Mouse (Mus musculus) neural tube, embryonic 13.5 days (tissue): ENCODE data around the gene Clip1. TPM values are rescaled to one million over a fixed set of nuclear protein-coding genes. Genes with fewer than 3 reads are reported as not detected.

ENCODE experiments used
- ATAC-seq: fragments of 200-750 bp; cut with Nextera tagmentation; 2 replicates; pipeline ENCODE4 v1.8.0; 2017; ENCODE audit warnings: low read depth, mild to moderate bottlenecking, moderate TSS enrichment, moderate library complexity
- H3K27ac ChIP-seq: fragments of 300-500 bp; sonication (generic); replicated peaks from 2 replicates; pipeline ENCODE4 v1.5.1; 2015; ENCODE audit warnings: moderate library complexity, mild to moderate bottlenecking, inconsistent platforms
- H3K27me3 ChIP-seq: fragments of 300-500 bp; sonication (generic); 2 replicates; pipeline ENCODE4 v1.6.1; 2015; ENCODE audit warnings: mild to moderate bottlenecking, inconsistent platforms
- H3K36me3 ChIP-seq: fragments of 300-500 bp; sonication (generic); 2 replicates; pipeline ENCODE4 v1.6.1; 2015; ENCODE audit warnings: mild to moderate bottlenecking, inconsistent platforms
- H3K4me1 ChIP-seq: fragments of 300-500 bp; sonication (generic); replicated peaks from 2 replicates; pipeline ENCODE4 v1.6.1; 2015; ENCODE audit warnings: inconsistent platforms
- H3K4me2 ChIP-seq: fragments of 300-500 bp; sonication (generic); 2 replicates; pipeline ENCODE4 v1.6.1; 2015; ENCODE audit warnings: inconsistent platforms, mild to moderate bottlenecking, moderate library complexity
- H3K4me3 ChIP-seq: fragments of 300-500 bp; sonication (generic); 2 replicates; pipeline ENCODE4 v1.5.1; 2015; ENCODE audit warnings: mild to moderate bottlenecking, inconsistent platforms
- H3K9ac ChIP-seq: fragments of 300-500 bp; sonication (generic); 2 replicates; pipeline ENCODE4 v1.6.1; 2015; ENCODE audit warnings: moderate library complexity, mild to moderate bottlenecking, inconsistent platforms
- H3K9me3 ChIP-seq: fragments of 300-500 bp; sonication (generic); 2 replicates; pipeline ENCODE4 v1.6.1; 2016; ENCODE audit warnings: inconsistent platforms
- WGBS: fragments of 180-500 bp; shearing (Covaris S2); methylation state at CpG from one replicate; pipeline ENCODE4 v1.1.7; 2015; 5-methylcytosine and 5-hydroxymethylcytosine counted together
- polyA plus RNA-seq: library from polyadenylated mRNA; unstranded; fragments of >200 nt; fragmentation: Nextera tagmentation; extraction: Ambion mirVana; gene quantifications from 2 replicates; pipeline ENCODE4 v1.2.1, GENCODE M21; 2015

Clip1 gene
- polyA plus RNA-seq, 1 experiment from 2014 or later, result 67.0 TPM

- ATAC-seq, result no peak
- Histone ChIP-seq H3K9ac (no peak overlapping the region), H3K27me3 (no peaks in the 10 kb centered on the region), H3K4me2 (no peak overlapping the region), H3K36me3 (peaks cover 24% of the 10 kb centered on the region), H3K27ac (no peak overlapping the region), H3K4me1 (no peaks in the 10 kb centered on the region), H3K4me3 (no peak overlapping the region), H3K9me3 (no peaks in the 10 kb centered on the region)
- WGBS, result 74% methylated on average over 6 of the region's 6 CpGs
Observed at GRCm38 (mm10) chr5:123694468-123694867, 10.1 kb upstream of the Clip1 start.

DNA sequence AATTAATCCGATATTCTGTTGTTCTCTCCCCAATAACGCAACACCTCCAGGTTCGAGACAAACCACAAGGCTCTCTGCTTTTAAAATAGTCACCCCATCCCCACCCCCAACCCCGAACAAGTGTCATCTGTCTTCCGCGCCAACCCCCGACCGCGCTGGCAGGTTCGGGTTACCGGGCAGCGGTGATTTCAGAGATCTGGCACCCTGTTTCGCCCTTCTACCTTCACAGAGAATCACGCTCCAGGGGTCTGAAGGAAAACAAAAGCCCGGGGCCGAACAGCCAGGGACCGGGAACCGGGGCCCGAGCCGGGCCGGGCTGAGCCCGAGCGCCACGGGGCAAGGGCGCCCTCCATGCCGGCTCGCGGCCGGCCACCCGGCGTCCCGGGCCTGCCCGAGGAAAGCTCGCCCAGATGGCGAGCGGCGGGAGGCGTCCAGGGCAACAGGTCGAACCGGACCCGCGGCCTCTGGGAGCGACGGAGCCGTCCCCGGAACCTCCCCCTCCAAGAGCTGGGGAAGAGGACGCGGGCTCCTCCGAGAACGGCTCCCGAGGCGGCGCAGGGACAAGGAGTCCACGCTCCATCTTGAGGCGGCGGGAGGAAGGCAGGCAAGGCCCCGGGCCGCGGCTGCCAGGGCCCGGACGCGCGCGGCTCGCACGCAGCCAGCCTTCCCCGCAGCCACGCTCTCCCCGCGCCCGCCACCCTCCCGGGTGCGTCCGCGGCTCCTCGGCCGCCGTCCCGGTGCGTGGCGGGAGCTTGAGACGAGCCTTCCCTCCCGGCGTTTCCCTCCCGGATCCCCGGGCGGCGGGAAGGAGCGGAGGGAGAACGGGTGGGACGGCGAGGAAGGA lies 819 bp downstream of the Clip1 start:
- Histone ChIP-seq H3K27ac (peak overlapping the region; percentile 99), H3K9me3 (no peaks in the 10 kb centered on the region), H3K4me1 (peaks cover 44% of the 10 kb centered on the region), H3K27me3 (no peaks in the 10 kb centered on the region), H3K9ac (peak overlapping the region; percentile 98), H3K36me3 (no peaks in the 10 kb centered on the region), H3K4me3 (peak overlapping the region; percentile 72), H3K4me2 (peak overlapping the region; percentile 64)
- 1% methylated on average over 68 of the region's 92 CpGs for WGBS
- peak; percentile 68 for ATAC-seq

DNA sequence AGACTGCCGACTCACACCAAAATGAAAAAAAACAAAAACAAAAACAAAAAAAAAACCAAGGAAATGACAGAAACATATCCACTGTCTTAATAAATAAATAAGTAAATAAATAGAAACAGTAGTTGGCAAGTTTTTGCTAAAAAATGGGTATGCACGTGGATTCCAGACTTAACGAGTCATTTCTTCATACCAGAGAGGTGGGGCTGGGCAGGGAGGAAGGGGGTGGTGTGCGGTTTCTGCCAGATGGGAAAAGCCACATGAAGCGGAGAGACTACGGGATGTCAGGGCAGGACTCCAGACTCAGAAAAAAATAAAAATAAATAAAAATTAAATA lies 1.4 kb downstream of the Clip1 start:
- no peaks in the 10 kb centered on the region for H3K9me3 ChIP-seq
- WGBS, result 2% methylated on average over 6 of the region's 6 CpGs
- peak overlapping the region; percentile 72 for H3K4me3 ChIP-seq
- peak overlapping the region; percentile 99 for H3K27ac ChIP-seq
- no peaks in the 10 kb centered on the region for H3K27me3 ChIP-seq
- H3K36me3 ChIP-seq, result no peaks in the 10 kb centered on the region
- peak overlapping the region; percentile 98 for H3K9ac ChIP-seq
- peaks cover 44% of the 10 kb centered on the region for H3K4me1 ChIP-seq
- peak overlapping the region; percentile 64 for H3K4me2 ChIP-seq
- peak; percentile 48; the same call in 1 of the 2 replicates for ATAC-seq

DNA sequence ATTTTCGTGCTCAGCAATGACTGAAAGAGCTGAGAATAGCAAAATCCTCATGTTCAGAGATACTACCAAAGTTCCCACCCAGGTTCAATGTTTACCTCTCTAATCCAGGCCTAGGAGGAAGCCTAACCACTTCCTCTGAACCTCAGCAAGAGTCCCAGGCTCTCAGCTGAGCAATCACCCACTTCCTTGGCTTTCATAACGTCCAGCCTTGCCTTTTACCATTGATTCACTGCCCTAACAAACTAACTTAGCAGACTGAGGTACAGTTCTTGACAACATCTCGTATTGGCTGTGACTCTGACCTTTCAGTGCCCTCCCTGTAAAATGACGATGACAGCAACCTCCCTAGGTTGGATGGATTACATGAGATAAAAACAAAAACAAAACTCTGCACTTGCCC lies 2.0 kb downstream of the Clip1 start:
- WGBS, result 33% methylated on average over 4 of the region's 4 CpGs
- Histone ChIP-seq H3K4me1 (peaks cover 44% of the 10 kb centered on the region), H3K36me3 (0 out of 2 replicates have a peak, but pooled peaks cover 1% of the 10 kb centered on the region), H3K9me3 (no peaks in the 10 kb centered on the region), H3K4me2 (peak overlapping the region; percentile 64), H3K27ac (0 out of 2 replicates have a peak overlapping the region, but pooled peaks have one; percentile 99), H3K27me3 (no peaks in the 10 kb centered on the region), H3K9ac (peak overlapping the region; percentile 98), H3K4me3 (peak overlapping the region; percentile 72)
- ATAC-seq, result no peak

GRCm38 (mm10) chr5:123679546-123680263 lies 4.7 kb downstream of the Clip1 start:
- H3K4me1 ChIP-seq, result peaks cover 40% of the 10 kb centered on the region
- peak overlapping the region; percentile 33; the same call in 1 of the 2 replicates for H3K27ac ChIP-seq
- 41% methylated on average over 5 of the region's 5 CpGs for WGBS
- H3K36me3 ChIP-seq, result 0 out of 2 replicates have a peak, but pooled peaks cover 3% of the 10 kb centered on the region
- H3K4me3 ChIP-seq, result no peak overlapping the region
- peak overlapping the region; percentile 22; the same call in 1 of the 2 replicates for H3K9ac ChIP-seq
- H3K27me3 ChIP-seq, result no peaks in the 10 kb centered on the region
- H3K9me3 ChIP-seq, result no peaks in the 10 kb centered on the region
- no peak for ATAC-seq
- no peak overlapping the region for H3K4me2 ChIP-seq

- WGBS, result 81% methylated on average over 3 of the region's 3 CpGs
- no peak overlapping the region for H3K9ac ChIP-seq
- H3K9me3 ChIP-seq, result no peaks in the 10 kb centered on the region
- ATAC-seq, result no peak
- peaks cover 44% of the 10 kb centered on the region for H3K4me1 ChIP-seq
- H3K4me3 ChIP-seq, result no peak overlapping the region
- no peak overlapping the region for H3K27ac ChIP-seq
- 0 out of 2 replicates have a peak, but pooled peaks cover 3% of the 10 kb centered on the region for H3K36me3 ChIP-seq
- H3K27me3 ChIP-seq, result no peaks in the 10 kb centered on the region
- no peak overlapping the region for H3K4me2 ChIP-seq
Observed at GRCm38 (mm10) chr5:123679106-123679505, 5.3 kb downstream of the Clip1 start.

DNA sequence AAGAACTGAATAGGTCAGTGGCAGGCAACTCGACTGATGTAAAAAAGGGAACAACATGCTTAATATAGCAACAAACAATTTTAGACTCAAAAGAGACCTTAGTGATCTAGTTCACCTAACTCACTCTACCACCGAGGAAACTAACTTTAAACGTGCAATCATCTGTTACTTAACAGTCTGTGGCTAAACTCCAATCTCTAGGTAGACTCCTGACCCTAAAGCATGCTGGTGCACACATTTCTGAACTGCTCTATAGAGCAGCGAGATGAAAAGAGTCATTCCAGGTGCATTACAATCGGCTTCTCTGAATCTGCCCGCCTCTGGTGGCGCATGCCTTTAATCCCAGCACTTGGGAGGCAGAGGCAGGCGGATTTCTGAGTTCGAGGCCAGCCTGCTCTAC lies 8.7 kb downstream of the Clip1 start:
- Histone ChIP-seq H3K9me3 (no peaks in the 10 kb centered on the region), H3K4me3 (no peak overlapping the region), H3K4me1 (peaks cover 34% of the 10 kb centered on the region), H3K36me3 (0 out of 2 replicates have a peak, but pooled peaks cover 3% of the 10 kb centered on the region), H3K9ac (no peak overlapping the region), H3K27me3 (no peaks in the 10 kb centered on the region), H3K27ac (no peak overlapping the region), H3K4me2 (no peak overlapping the region)
- WGBS, result 89% methylated on average over 9 of the region's 9 CpGs
- no peak for ATAC-seq

DNA sequence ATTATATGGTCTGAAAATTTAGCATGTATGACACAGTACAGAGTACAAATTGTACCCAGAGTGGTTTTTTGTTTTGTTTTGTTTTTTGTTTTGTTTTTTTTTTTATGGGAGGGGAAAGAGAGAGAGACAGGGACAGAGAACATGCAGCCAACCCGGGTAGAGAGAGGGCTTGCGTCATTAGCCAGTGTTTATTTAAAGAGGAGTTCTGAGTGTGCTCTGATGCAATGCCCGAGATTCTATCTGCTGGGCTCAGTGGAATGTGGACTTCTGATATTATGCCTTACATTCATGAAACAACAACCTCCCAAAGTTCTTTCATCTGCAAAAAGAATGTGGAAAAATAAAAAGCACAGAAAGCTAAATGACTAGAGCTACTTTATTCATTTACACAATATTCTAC lies 9.2 kb downstream of the Clip1 start:
- Histone ChIP-seq H3K27me3 (no peaks in the 10 kb centered on the region), H3K27ac (no peak overlapping the region), H3K9me3 (no peaks in the 10 kb centered on the region), H3K4me3 (no peak overlapping the region), H3K4me1 (peaks cover 36% of the 10 kb centered on the region), H3K9ac (no peak overlapping the region), H3K4me2 (no peak overlapping the region), H3K36me3 (0 out of 2 replicates have a peak, but pooled peaks cover 3% of the 10 kb centered on the region)
- ATAC-seq, result no peak
- 49% methylated on average over 3 of the region's 3 CpGs for WGBS

GRCm38 (mm10) chr5:123671473-123671820 lies 13.0 kb downstream of the Clip1 start:
- H3K27ac ChIP-seq, result no peak overlapping the region
- no peaks in the 10 kb centered on the region for H3K36me3 ChIP-seq
- H3K27me3 ChIP-seq, result no peaks in the 10 kb centered on the region
- H3K4me2 ChIP-seq, result no peak overlapping the region
- no peaks in the 10 kb centered on the region for H3K9me3 ChIP-seq
- peaks cover 34% of the 10 kb centered on the region for H3K4me1 ChIP-seq
- ATAC-seq, result no peak
- 80% methylated on average over 3 of the region's 3 CpGs for WGBS
- H3K9ac ChIP-seq, result no peak overlapping the region
- no peak overlapping the region for H3K4me3 ChIP-seq

DNA sequence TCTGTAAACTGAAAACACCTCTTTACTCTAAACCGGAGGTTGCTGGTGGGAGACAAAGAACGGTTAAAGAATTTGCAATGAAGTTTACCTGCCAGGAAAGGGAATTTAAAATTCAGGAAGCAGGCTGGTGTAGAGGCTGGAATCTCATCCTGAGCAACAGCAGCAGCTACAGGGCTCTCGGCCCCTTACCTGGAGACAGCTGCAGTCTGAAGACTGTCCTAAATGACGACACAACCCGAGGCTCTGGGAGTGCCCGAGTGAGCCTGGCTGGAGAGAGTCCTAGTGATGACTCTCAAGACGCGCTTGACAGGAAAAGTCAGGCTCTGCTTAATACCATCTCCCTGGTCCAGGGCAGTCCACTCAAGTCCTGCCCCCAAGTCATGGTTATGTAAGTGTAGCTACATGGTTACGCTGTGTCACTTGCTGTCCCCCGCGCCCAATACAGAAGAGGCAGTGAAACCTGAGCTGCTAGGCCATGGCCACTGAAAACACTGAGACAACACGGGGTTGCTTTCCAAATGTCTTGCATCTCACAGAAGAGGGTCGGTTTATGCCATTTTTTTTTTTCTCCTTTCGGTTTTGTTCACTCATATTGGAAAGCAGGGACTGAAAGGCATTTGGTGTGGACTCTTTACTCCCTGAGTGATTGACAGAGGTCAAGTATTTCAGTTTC lies 13.5 kb downstream of the Clip1 start:
- Histone ChIP-seq H3K4me3 (no peak overlapping the region), H3K4me2 (no peak overlapping the region), H3K4me1 (peaks cover 39% of the 10 kb centered on the region), H3K27me3 (no peaks in the 10 kb centered on the region), H3K9ac (no peak overlapping the region), H3K9me3 (no peaks in the 10 kb centered on the region), H3K36me3 (no peaks in the 10 kb centered on the region), H3K27ac (0 out of 2 replicates have a peak overlapping the region, but pooled peaks have one; percentile 2)
- WGBS, result 54% methylated on average over 14 of the region's 14 CpGs
- ATAC-seq, result no peak

DNA sequence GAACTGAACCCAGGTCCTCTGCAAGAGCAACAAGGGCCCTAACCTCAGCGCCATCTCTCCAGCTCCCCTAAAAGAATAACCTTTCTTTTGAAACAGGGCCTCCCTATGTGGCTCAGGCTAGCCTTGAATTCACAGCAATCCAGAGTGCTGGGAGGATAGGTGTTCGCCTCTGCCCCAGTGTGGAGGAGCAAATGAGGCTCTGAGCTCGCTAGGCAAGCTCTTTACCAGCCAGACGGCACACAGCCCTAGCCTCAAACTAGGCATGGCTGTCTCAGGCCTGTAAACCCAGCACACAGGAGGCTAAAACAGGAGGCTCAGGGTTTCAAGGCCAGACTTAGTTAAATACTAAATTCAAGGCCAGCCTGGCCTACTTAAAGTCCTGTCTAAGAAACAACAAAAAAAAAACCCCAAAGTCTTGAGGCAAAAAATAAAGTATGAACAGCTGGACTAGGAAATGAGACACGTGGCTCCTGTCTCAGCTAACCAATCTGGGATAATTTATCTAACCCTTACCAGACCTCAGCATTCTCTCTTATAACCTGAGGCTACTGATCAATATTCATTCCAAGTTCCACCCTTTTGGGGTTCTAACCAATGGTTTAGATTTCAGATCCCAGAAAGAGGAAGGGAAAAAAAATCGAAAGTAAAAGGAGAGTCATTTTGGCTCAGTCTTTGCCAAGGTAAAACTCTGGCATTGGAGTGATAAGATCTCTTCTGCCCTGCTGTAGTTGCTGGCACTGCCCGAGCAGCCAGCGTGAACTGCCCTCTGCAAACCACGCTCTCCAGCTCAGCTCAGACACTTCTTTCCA lies 14.2 kb downstream of the Clip1 start:
- no peak overlapping the region for H3K9ac ChIP-seq
- 78% methylated on average over 9 of the region's 9 CpGs for WGBS
- H3K4me2 ChIP-seq, result no peak overlapping the region

More for the DNA sequence above, 14.2 kb downstream of the Clip1 start:
- no peak overlapping the region for H3K4me3 ChIP-seq
- no peak for ATAC-seq
- no peaks in the 10 kb centered on the region for H3K9me3 ChIP-seq
- 0 out of 2 replicates have a peak overlapping the region, but pooled peaks have one; percentile 2 for H3K27ac ChIP-seq
- no peaks in the 10 kb centered on the region for H3K27me3 ChIP-seq
- no peaks in the 10 kb centered on the region for H3K36me3 ChIP-seq
- H3K4me1 ChIP-seq, result peaks cover 41% of the 10 kb centered on the region
